Mouse (Mus musculus) lung, embryonic 16.5 days (tissue): Measurements from ENCODE around the gene Fdx1. TPM values are rescaled to one million over a fixed set of nuclear protein-coding genes. Genes with fewer than 3 reads are reported as not detected.

ENCODE experiments used
- ATAC-seq: fragments of 200-750 bp; cut with Nextera tagmentation; 2 replicates; pipeline ENCODE4 v1.8.0; 2017; ENCODE audit warnings: low read depth, mild to moderate bottlenecking, moderate library complexity
- H3K27ac ChIP-seq: fragments of 300-500 bp; sonication (generic); 2 replicates; pipeline ENCODE4 v1.5.1; 2014; ENCODE audit warnings: mild to moderate bottlenecking, control low read depth, low read length
- H3K27me3 ChIP-seq: fragments of 300-500 bp; sonication (generic); 2 replicates; pipeline ENCODE4 v1.6.1; 2014; ENCODE audit warnings: low read depth, low read length, mixed read lengths; ENCODE audit not compliant: control insufficient read depth, insufficient read depth
- H3K36me3 ChIP-seq: fragments of 300-500 bp; sonication (generic); 2 replicates; pipeline ENCODE4 v1.6.1; 2014; ENCODE audit warnings: low read length; ENCODE audit not compliant: control insufficient read depth, insufficient read depth
- H3K4me1 ChIP-seq: fragments of 300-500 bp; sonication (generic); replicated peaks from 2 replicates; pipeline ENCODE4 v1.6.1; 2014; ENCODE audit warnings: low read length, mixed read lengths; ENCODE audit not compliant: control insufficient read depth, insufficient read depth
- H3K4me2 ChIP-seq: fragments of 300-500 bp; sonication (generic); 2 replicates; pipeline ENCODE4 v1.6.1; 2014; ENCODE audit warnings: low read depth, low read length, control low read depth
- H3K4me3 ChIP-seq: fragments of 300-500 bp; sonication (generic); 2 replicates; pipeline ENCODE4 v1.5.1; 2014; ENCODE audit warnings: mild to moderate bottlenecking, low read length, control low read depth
- H3K9ac ChIP-seq: fragments of 300-500 bp; sonication (generic); 2 replicates; pipeline ENCODE4 v1.6.1; 2014; ENCODE audit warnings: low read length, control low read depth
- H3K9me3 ChIP-seq: fragments of 300-500 bp; sonication (generic); 2 replicates; pipeline ENCODE4 v1.6.1; 2016; ENCODE audit warnings: low read length; ENCODE audit not compliant: control insufficient read depth
- WGBS: fragments of 180-500 bp; shearing (Covaris S2); extraction: QIAGEN DNeasy Blood & Tissue Kit; methylation state at CpG from one replicate; pipeline ENCODE4 v1.1.7; 2014; 5-methylcytosine and 5-hydroxymethylcytosine counted together
- polyA plus RNA-seq: library from polyadenylated mRNA; unstranded; fragments of >200 nt; fragmentation: Nextera tagmentation; extraction: Ambion mirVana; gene quantifications from 2 replicates; pipeline ENCODE4 v1.2.1, GENCODE M21; 2015

The Fdx1 gene
- polyA plus RNA-seq, 1 experiment from 2014 or later: 115 TPM

GRCm38 (mm10) chr9:51906938-51907337 lies 56.4 kb downstream of the Fdx1 start:
- no peak for ATAC-seq
- no peaks in the 10 kb centered on the region for H3K9me3 ChIP-seq
- H3K4me2 ChIP-seq: no peak overlapping the region
- 0 out of 2 replicates have a peak, but pooled peaks cover 2% of the 10 kb centered on the region for H3K4me1 ChIP-seq
- no peak overlapping the region for H3K4me3 ChIP-seq
- H3K27me3 ChIP-seq: no peaks in the 10 kb centered on the region
- no peak overlapping the region for H3K9ac ChIP-seq
- 73% methylated on average over 8 of the region's 8 CpGs for WGBS
- no peaks in the 10 kb centered on the region for H3K36me3 ChIP-seq
- no peak overlapping the region for H3K27ac ChIP-seq

Other genes with a start within 250 kb of the Fdx1 start
- gene Arhgap20, start 198.2 kb downstream of the Fdx1 start, polyA plus RNA-seq: 9.5 and 9.7 TPM in 2 replicates
- gene Rdx, start 83.6 kb upstream of the Fdx1 start, polyA plus RNA-seq: 105 and 115 TPM in 2 replicates
- gene Zc3h12c, start 205.0 kb upstream of the Fdx1 start, polyA plus RNA-seq: 1.9 and 2.3 TPM in 2 replicates